Comparison of ENCODE assay signal across 12 mouse cellular contexts in genomic region chr19:28714674-28715073, GRCm38 (mm10).
"Had no signal": no experiment of that assay in that cellular context is flagged by ENCODE, and none has a peak within 500 bp of the region (broad histone marks: within the 10 kb centered on the region; RNA-seq: fewer than 3 reads in every experiment).

No protein-coding gene starts in this region.

- H3K4me3 ChIP-seq: intestine, embryonic 15.5 days; limb, embryonic 15.5 days; liver, embryonic 12.5 days; lung, embryonic 15.5 days; midbrain, embryonic 13.5 days; myocyte; neural tube, embryonic 15.5 days had no signal

- H3K9ac ChIP-seq: intestine, embryonic 15.5 days; limb, embryonic 15.5 days; liver, embryonic 12.5 days; lung, embryonic 15.5 days; midbrain, embryonic 13.5 days; neural tube, embryonic 15.5 days had no signal

- H3K9me3 ChIP-seq: intestine, embryonic 15.5 days; limb, embryonic 15.5 days; liver, embryonic 12.5 days; lung, embryonic 15.5 days; midbrain, embryonic 13.5 days; neural tube, embryonic 15.5 days had no signal

- H3K4me2 ChIP-seq: intestine, embryonic 15.5 days; limb, embryonic 15.5 days; liver, embryonic 12.5 days; lung, embryonic 15.5 days; midbrain, embryonic 13.5 days; neural tube, embryonic 15.5 days had no signal

- H3K27me3 ChIP-seq: intestine, embryonic 15.5 days; limb, embryonic 15.5 days; liver, embryonic 12.5 days; lung, embryonic 15.5 days had no signal

- H3K27ac ChIP-seq: intestine, embryonic 15.5 days; limb, embryonic 15.5 days; liver, embryonic 12.5 days; lung, embryonic 15.5 days; midbrain, embryonic 13.5 days; neural tube, embryonic 15.5 days had no signal

- H3K4me1 ChIP-seq: intestine, embryonic 15.5 days; liver, embryonic 12.5 days; lung, embryonic 15.5 days; midbrain, embryonic 13.5 days; neural tube, embryonic 15.5 days had no signal

- ATAC-seq: intestine, embryonic 15.5 days; liver, embryonic 12.5 days; midbrain, embryonic 13.5 days had no signal

- DNase-seq: kidney, adult 18-20 months; layer of hippocampus, postnatal 36 days; right cerebral cortex, adult 18-20 months; right cerebral cortex, postnatal 25 days; thymus, postnatal 36 days had no signal

- H3K36me3 ChIP-seq: intestine, embryonic 15.5 days; limb, embryonic 15.5 days; liver, embryonic 12.5 days; lung, embryonic 15.5 days; midbrain, embryonic 13.5 days; neural tube, embryonic 15.5 days had no signal
